Mouse (Mus musculus) adrenal gland, adult 18-20 months (tissue): Measurements from ENCODE around the gene Hoxb4. TPM values are rescaled to one million over a fixed set of nuclear protein-coding genes. Genes with fewer than 3 reads are reported as not detected.

Source experiments
- DNase-seq, 2 experiments: peaks; one replicate each; pipeline ENCODE4 v3.0.0; 2021 to 2022; ENCODE audit warnings: low spot score in 2 of 2
- total RNA-seq, 2 experiments: library from RNA; stranded (reverse); gene quantifications; 1 replicate in 1 of 2; 2 replicates in 1 of 2; pipeline ENCODE4 v1.2.3; 2021

Gene Hoxb4
- total RNA-seq, 2 experiments from 2014 or later: 16.3 to 22.1 TPM

DNA sequence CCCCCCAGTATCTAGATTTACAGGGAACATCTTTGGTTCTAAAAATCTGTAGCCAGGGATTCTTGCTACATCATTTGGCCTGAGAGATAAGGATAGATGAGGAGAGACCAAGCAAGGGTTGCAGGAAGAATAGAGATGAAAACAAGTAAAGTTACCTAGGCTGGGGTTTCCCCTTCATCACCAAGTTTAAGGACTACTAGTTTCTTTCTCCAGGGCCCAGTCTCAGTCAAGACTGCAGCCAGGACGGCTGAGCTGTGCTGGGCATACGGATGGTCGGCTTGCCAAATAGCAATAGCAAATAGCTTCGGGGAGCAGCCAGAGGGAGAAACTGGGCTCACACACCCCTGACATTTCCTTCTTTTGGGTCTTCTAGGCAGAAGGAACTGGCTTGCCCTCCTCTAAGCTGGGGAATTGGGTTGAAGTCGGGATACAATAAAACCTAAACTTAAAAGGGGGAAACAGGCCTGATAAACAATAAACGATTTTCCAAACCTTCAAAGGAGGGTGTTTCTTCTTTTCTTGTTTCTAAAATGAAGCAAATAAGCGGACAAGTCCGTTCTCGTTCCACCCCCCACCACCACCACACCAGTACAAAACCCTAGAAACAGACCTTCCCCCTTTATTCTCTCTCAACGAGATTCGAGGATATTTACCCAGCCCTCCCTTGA, 20.0 kb upstream of the Hoxb4 start:
- no peak for DNase-seq

DNA sequence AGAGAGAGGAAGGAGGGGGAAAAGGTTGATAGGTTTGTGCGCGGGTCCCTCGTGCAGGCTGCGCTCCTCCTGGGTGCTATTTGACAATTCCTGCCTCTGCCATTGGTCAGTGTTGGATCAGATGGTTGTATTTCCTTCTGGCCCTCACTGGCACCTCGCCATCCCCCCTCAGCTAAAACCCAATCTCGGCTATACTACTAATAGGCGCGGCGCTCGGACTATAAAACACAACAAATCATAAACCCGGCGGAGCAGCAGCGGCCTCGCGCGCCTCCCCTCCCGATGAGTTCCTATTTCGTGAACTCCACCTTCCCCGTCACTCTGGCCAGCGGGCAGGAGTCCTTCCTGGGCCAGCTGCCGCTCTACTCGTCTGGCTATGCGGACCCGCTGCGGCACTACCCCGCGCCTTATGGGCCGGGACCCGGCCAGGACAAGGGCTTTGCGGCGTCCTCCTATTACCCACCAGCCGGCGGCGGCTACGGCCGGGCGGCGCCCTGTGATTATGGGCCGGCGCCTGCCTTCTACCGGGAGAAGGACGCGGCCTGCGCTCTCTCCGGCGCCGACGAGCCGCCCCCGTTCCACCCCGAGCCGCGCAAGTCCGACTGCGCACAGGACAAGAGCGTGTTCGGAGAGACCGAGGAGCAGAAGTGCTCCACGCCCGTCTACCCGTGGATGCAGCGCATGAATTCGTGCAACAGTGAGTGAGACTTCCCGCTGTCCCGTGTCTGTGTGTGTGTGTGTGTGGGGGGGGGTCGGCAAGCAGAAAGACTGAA, 19.0 kb upstream of the Hoxb4 start:
- DNase-seq: peak in 1 of 2 experiments; percentile 78

DNA sequence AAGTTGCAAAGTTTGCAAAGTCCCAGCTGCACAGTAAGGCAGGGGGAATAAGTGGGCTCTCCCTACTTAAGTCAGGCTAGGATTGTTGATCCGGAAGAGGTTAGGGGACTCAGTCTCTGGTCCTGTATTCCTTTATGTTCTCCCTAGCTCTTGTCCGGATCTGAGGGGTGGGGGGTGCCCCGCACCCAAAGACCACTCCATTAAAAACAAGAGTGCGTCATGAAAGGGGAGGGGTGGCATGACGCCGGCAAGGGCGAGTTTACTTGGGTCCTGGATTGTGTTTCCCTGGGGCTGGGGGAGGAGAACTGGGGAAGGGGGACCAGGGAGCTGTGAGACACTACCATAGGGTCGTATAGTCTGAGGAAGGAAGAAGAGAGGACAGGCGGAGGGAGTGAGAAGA, 18.3 kb upstream of the Hoxb4 start:
- no peak for DNase-seq

DNA sequence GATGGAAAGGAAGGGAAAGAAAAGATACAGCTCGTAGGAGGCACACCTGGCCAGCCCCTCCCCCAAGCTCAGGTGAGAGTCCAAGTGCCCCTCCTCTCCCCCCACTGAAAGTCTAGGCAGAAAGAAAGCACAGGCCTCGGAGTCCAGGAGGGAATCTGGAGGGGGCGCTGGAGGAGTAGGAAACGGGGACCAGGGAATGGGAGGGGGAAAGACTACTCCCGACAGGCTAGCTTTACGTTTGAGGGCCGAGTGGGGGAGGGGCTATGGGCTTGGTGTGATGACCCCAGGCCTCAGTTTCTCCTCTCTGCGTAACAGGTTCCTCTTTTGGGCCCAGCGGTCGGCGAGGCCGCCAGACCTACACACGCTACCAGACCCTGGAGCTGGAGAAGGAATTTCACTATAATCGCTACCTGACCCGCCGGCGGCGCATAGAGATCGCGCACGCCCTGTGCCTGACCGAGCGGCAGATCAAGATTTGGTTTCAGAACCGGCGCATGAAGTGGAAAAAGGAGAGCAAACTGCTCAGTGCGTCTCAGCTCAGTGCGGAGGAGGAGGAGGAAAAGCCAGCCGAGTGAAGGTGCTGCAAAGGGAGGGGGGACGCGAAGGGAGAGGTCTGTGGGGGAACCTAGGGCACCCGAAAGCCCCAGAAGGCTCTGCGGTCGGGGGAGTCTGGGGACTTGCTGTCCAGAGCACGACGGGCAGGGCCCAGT, 17.6 kb upstream of the Hoxb4 start:
- DNase-seq: no peak

DNA sequence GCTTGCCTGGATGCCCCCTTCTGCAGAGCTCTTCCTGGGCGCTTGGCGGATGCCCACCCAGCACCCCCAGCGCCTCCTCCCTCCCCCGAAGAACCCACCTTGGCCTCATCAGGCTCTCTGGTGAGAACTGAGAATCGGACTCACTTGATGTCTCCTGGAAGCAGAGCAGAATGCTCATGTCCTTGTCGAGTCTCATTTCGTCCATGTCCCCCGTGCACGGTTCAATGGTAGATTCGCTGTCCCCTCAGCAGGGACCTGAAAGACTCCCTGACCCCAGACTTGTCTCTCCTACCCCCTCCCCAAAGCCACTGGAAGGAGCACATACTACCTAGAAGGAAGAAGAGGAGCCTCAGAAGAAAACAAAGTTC, 17.0 kb upstream of the Hoxb4 start:
- no peak for DNase-seq

DNA sequence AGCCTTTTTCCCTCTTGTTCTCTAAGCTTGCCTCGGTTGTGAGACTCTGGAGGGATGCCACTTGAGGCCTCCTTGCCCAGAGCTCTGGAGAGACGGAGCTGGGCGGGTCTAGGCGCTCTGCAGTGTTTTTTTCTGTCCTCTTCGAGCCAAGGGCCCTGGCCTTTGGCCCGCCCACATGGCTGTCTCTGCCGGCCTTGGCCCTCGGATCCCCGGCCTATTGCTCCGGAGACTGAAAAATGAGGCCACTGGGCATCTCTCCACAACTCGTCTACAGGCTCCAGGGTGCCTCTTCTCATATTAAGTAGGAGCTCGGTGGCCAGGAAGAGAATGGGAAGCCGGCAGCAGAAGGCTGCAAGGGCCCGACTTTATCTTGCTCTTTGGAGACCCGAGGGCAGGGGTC, 16.2 kb upstream of the Hoxb4 start:
- peak; percentile 71 to 76 for DNase-seq

DNA sequence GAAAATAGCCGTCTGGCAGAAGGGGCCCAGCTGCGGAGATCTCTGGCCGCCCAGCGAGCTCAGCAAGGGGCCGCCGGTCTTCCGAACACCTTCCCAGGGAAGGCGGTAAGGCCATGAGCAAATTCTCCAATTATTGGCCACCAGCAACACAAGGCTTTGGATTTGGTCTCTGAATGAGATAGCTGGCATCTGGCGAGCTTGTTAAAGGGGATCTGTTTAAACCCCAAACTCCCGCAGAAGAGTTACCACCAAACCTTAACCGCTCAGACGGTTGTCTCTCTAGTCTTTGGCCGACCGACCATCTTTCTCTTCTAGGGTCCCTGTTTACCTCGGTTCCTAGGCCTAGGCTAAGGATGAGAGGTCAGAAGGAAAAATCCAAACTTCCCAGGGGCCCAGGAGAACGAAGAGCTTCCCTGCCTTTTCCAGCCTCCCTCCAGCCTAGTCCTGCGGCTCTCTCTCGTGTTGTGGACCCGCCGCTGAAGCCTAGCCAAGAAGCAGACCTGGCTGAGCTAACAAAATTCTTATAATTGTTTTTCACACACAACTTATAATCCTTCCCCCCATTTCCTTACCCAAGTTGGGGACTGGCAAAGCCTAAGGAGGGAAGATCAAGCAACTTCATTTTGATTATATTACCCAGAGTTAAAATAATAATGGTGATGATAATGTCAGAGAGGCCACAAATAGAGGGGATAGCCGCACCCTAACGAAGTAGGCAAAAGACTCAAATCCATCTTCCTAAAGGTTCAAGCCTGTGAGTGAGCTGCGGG, 15.5 kb upstream of the Hoxb4 start:
- no peak for DNase-seq

DNA sequence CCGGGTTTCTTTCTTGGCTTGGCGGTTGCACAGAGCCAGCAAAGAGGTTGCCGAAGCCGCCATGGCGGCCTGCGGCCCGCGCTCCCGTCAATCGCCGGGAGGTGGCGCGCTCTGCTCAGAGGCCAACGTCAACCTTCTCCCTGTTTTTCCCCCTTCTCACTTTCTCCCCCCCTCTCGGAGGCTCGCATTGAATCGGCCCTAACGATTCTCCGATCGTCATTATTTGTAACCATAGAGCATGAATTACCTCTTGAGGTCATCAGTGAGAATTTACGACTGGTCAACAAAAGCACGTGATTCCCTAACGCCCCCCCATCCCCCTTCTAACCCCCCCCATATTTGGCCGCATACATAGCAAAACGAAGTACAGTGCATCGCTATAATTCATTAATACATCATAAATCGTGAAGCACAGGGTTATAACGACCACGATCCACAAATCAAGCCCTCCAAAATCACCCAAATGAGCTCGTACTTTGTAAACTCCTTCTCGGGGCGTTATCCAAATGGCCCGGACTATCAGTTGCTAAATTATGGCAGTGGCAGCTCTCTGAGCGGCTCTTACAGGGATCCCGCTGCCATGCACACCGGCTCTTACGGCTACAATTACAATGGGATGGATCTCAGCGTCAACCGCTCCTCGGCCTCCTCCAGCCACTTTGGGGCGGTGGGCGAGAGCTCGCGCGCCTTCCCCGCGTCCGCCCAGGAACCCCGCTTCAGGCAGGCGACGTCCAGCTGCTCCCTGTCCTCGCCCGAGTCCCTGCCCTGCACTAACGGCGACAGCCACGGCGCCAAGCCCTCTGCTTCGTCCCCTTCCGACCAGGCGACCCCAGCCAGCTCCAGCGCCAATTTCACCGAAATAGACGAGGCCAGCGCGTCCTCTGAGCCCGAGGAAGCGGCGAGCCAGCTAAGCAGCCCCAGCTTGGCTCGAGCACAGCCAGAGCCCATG, 14.6 kb upstream of the Hoxb4 start, which contains the start of gene Hoxb5:
Gene Hoxb5, plus strand, starts transcription at position 186 of the 949 bp plus-strand sequence.
- DNase-seq: peak; percentile 92

DNA sequence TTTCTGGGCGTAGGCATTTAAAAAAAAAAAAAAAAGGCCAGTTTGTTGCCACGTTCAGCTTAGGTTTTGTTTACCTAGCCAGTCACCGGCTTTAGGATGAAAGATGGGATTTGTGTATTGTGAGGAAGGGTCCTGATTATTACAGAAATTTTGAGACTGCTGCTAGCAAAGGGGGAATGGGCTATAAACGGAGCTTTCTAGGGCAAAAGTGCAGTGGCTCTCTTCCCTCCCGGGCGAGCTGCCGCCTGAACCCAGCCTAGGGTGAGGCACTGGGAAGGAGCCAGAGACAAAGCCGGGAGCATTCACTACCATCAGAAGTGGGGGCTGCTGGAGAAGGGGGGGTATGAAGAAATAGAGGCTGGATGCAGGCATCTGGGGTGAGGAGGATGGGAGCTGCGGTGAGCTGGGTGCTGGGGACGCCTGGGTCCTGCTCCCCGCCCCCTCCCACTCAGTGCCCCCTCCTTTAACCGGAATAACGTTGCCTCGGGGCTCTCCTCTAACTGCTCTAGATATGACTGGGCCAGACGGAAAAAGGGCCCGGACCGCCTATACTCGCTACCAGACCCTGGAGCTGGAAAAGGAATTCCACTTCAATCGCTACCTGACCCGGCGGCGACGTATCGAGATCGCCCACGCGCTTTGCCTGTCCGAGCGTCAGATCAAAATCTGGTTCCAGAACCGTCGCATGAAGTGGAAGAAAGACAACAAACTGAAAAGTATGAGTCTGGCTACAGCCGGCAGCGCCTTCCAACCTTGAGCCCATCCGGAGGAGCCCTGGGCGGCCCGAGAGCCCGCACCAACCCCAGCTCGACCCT, 13.5 kb upstream of the Hoxb4 start:
- peak in 1 of 2 experiments; percentile 40 for DNase-seq

DNA sequence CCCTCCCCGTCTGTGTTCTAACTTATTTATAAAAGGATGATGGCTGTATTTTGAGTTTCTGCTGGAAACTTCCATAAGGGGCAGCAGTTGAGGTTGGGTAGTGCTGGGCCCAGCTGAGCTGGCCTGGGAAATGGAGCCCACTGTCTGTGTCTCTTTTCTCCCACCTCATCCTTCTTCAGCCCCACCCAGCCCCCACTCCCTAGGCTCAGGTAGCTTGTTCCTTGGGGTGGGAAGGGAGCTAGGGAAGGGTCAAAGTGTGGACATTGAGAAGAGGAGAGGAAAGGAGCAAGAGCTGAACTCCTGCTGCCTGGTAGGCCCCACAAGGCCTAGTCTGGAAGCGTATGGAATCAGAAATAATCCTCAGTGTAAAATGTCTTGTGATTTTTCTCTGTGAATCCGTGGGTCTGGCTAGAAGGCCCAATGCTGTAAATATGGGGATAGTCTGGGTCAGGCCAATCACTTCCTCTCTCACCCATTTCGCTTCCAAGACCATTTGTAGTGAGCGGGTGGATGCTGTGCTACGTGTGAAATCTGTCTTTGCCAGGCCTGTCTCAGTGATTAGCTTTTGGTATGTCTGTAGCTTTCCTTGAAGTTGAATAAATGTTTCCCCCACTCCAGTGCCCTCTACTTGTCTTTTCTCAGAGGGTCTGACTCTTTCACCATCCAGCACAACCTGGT, 12.4 kb upstream of the Hoxb4 start:
- DNase-seq: no peak

DNA sequence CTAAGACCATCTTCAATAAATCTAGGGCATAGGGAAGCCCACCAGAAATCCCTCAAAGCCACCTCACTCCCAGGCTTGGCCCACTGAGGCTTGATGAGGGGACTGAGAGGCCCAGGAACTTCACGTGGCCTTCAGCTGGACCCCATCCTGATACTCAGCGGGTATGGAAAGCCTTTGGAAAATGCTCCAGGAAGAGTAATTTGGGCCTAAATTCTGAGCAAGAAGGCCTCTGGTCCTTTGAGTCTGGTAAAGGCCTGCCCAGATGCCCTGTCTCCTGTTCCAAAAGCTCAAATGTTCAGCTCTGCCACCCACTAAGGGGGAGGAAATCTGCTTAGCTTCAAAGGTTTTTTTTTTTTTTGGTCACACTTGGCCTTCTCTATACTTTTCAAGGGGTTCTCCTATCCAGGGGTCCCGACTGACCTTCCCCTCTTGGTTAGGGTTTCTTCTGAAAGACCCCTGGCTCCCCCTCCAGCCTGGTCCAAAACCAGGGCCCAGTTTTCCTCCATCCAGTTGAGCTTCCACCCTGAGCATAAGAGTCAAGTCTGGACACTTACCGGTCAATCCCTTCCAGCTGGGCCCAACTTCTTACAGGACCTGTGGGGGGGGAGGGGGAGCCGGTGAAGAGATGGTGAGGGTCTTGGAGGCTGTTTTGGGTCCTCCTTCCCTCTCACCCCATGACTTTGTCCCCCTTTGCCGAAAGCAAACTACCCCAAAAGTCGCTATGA, 11.7 kb upstream of the Hoxb4 start:
- no peak for DNase-seq

DNA sequence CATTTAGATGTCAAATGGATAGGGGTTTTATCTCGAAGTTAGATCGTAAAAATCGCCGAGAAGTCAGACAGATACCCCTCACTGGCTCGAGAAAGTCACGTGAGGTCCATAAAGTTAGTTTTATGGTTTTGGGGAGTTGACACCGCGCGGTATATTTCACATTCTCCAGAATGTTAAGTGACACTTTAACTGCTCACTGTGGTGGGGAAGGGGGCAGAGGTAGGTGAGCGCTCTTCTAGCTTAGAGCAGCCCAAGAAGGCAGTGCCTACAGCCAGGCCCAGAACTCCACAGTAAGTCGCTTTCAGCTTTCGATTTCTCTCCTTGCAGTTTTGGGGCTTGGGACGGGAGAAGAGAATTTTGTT, 11.2 kb upstream of the Hoxb4 start:
- DNase-seq: no peak

DNA sequence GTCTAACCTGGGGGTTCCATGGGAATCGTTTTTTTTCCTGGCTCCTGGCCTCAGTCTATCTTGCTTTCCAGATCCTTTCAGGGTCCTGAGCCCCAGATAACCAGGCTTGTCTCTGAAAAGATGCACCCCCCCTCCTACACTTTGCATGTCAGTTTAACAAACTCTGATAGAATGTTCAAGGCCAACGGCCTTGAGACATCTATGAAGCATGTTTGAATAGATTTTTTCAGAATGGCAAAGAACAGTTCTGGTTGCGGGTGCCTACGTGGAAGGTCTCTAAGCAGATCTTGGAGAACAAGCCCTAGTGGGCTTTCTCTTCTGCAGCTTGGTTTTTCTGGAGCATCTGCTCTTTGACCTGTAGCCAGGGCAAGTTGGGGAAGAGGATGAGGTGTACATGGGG, 9.3 kb upstream of the Hoxb4 start:
- peak in 1 of 2 experiments; percentile 46 for DNase-seq

DNA sequence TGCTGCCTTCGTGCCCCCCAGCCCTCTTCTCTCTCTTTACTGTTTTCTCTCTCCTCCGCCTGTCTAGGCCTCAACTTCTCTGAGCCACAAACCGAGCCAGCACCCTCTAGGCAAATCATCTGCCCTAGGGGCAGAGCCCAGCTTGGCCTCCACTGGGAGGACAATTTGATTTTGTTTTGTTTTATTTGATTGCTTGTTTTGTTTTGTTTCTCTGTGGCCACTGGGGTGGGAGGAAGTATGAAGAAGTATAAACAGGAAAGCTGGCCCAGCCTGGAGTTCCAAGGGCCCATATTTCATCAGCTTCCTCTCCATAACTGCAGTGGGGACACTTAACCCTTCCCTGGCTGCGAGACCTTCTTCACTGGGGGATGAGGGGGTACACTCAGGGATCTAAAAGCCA, 8.8 kb upstream of the Hoxb4 start:
- peak; percentile 33 to 45 for DNase-seq

DNA sequence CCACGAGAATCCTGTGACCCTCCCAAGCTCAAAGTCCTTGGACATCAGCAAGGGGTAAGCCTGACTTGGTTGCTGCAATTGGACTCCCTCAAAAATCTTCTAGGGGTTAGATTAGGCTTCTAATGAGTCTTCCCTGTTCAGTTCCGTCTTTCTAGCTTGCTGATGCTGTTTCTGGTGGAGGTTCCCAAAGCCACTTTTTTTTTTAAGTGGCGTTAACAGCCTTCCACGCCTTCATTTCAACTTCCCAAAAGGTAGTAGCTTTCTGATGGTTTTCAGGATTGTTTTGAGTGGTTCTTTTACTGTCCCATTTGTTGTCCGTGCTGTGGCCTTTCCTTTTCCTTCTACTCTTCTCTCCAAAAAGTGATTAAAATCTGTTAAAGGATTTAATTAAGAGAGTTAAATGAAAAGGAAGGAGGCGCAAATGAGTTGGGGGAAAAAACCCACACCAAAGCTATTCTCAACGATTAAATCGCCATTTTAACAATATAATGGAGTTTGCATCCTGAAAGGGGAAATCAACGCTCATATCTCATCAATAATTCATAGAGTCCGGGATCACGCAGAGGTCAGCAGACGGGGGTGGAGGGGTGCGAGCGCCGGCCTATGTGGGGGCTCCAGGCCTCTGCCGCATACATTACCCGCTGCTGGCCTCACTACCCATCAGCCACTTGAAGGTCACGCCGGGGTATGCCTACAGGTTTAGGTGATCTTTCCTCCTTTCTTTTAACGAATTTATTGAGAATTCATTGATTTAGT, 7.7 kb upstream of the Hoxb4 start:
- peak in 1 of 2 experiments; percentile 33 for DNase-seq

DNA sequence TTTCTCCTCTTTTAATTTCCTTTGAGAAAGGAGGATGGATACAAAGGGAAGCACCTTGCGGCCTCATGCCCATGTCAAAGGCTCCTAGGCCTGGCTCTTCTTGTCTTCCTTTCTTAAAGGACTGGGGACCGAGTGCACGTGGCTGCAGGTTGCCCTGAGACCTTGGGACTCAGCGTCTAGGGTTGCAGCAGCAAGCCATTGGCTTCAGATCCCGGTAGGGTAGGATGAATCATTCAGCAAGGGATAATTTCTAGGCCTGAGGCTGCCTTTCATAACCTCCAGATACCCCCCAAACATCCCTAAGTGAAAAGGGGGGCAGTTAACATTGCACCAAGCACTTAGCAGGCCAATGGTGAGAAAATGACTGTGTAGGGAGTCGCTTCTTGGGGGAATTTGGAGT, 7.0 kb upstream of the Hoxb4 start:
- peak; percentile 43 to 48 for DNase-seq
